Mouse (Mus musculus): ENCODE measurements around the gene Faah.

DNA sequence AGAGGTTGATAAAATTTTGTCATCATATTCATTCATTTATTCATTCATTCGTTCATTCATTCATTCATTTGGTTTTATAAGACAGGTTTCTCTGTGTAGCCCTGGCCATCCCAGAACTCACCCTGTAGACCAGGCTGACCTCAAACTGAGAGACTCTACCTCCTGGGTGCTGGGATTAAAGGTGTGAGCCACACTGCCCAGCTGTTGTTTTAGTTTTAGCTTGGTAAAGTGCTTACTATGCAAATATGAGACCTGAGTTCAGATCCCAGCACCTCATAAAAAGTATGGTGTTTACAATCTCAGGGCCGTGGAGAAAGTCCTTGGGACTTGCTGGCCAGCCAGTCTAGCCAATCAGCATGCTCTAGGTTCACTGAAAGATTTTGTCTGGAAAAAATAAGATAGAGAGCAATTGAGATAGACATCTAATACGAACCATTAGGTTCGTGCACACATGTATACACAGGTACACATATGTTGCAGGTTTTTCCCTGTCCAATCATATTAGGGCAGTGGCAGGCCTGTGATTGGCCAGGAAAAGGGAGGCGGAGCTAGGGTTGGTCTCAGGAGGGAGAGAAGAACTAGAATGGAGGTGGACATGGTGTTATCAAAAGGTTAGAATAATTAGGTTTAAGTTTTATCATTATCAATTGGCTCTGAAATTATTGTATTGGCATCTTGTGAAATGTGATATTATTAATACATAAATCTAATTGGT, 41.4 kb upstream of the Faah start:
- TF ChIP-seq USF1 (IDR thresholded peaks at IDR 0.05; ENCODE audit: low read depth) (no peak), MAX (IDR thresholded peaks at IDR 0.05; ENCODE audit: low read depth) (no peak), POLR2A (IDR thresholded peaks at IDR 0.05; ENCODE audit: insufficient read length, low read depth) (no peak), TCF3 (IDR thresholded peaks at IDR 0.05; ENCODE audit: insufficient read length, low read depth) (no peak), POLR2AphosphoS2 (IDR thresholded peaks at IDR 0.05; ENCODE audit: insufficient read length, low read depth) (no peak), MYOD1 (IDR thresholded peaks at IDR 0.05; ENCODE audit: control insufficient read depth in 1 of 3, insufficient read length in 2 of 3, low read depth in 2 of 3) (no peak), E2F4 (IDR thresholded peaks at IDR 0.05; ENCODE audit: insufficient read depth) (no peak), REST (IDR thresholded peaks at IDR 0.05; ENCODE audit: insufficient read depth, insufficient read length) (no peak), MYOG (IDR thresholded peaks at IDR 0.05; ENCODE audit: control insufficient read depth in 1 of 3, insufficient read depth in 1 of 3, insufficient read length in 2 of 3, low read depth in 2 of 3) (no peak), TCF12 (IDR thresholded peaks at IDR 0.05; ENCODE audit: insufficient read depth, poor library complexity, severe bottlenecking) (no peak), CEBPB (IDR thresholded peaks at IDR 0.05; ENCODE audit: insufficient read depth, poor library complexity, severe bottlenecking) (no peak)
